Mouse (Mus musculus) olfactory bulb, adult 2 months (tissue): ENCODE data around the gene Tomm40. TPM values are rescaled to one million over a fixed set of nuclear protein-coding genes. Genes with fewer than 3 reads are reported as not detected.
"Not testable (repeated sequence)": the region's sequence is repeated elsewhere in the genome, so short reads cannot be mapped to it uniquely, and the experiment has no call there.

Experiments used
- H3K27ac ChIP-seq: fragments of 200-500 bp; 2 replicates; pipeline ENCODE4 v1.5.1; 2012; ENCODE audit warnings: low read depth, low read length; ENCODE audit not compliant: insufficient read depth
- H3K4me1 ChIP-seq: fragments of 200-500 bp; 2 replicates; pipeline ENCODE4 v1.6.1; 2012; ENCODE audit warnings: low read length; ENCODE audit not compliant: control insufficient read depth, insufficient read depth
- H3K4me3 ChIP-seq: fragments of 200-500 bp; 2 replicates; pipeline ENCODE4 v1.5.1; 2012; ENCODE audit warnings: mild to moderate bottlenecking, low read depth, low read length, moderate library complexity; ENCODE audit not compliant: insufficient read depth
- CTCF ChIP-seq: fragments of 200-500 bp; IDR thresholded peaks from 2 replicates; pipeline ENCODE4 v1.5.1; 2012; ENCODE audit warnings: low read depth, mild to moderate bottlenecking, low read length, moderate library complexity; ENCODE audit not compliant: insufficient read depth
- POLR2A ChIP-seq: fragments of 200-500 bp; IDR thresholded peaks from 2 replicates; pipeline ENCODE4 v1.6.1; 2012; ENCODE audit warnings: mild to moderate bottlenecking, low read depth, low read length, moderate library complexity; ENCODE audit not compliant: insufficient read depth
- WGBS: fragments of 180-500 bp; shearing (Covaris S2); methylation state at CpG from one replicate; pipeline ENCODE4 v1.1.7; 2018; 5-methylcytosine and 5-hydroxymethylcytosine counted together
- polyA plus RNA-seq: library from polyadenylated mRNA; stranded (reverse); fragments of >200 nt; gene quantifications from 2 replicates; pipeline ENCODE4 v1.2.4, GENCODE M21; 2012; ENCODE audit warnings: low replicate concordance; ENCODE audit not compliant: missing spikeins, insufficient read depth, insufficient read length

Gene Tomm40
- polyA plus RNA-seq, 1 experiment = not detected

DNA sequence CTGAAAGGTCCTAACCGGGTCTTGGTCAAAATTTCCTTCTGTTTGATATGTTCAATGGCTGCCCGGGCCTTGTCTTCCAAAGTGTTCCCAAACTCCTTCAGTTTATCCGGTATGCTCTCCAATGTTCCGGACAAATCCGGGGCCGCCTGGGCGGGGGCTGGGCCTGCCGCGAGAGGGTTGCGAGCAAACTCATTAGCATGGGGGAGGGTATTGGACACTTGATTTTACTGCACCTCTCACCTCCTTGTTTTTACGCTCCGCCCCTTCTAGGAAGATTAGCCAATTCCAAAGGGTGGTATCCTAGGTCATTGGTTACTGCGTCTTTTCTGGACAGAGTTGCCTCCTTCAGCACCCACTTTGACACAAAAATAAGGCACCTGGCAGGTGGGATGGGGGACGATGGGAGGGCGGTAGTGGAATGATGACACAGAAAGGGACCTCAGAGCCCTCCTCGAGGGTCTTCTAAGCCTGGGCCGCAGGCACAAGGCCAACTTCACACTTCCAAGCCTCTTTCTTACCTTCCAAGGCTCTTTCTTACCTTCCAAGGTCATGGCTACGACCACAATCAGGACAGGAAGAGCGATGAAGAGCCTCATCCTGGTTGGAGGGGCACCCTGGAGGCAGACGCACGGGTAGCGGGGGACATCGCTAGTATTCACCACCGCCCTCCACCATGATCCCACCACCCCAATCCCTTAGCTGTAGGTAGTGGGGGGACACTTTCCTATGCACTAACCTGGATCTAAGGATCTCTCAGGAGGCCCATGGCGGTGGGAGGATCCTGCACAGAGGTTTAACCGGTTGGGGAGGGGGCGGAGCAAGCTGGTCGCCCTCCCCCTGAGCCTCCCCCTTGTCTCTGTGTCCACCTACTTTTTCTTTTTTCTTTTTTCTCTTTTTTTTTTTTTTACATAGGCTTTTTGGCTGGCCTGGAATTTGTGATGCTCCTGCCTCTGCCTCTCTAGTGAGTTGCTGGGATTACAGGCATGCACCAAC is 23.1 kb downstream of the Tomm40 start, which contains the start of gene Apoc1:
TSS of gene Apoc1 (minus strand) at position 788 of the 993 bp plus-strand sequence.
- 66% methylated on average over 28 of the region's 28 CpGs for WGBS
- no peak within 1 kb of the TSS for H3K27ac ChIP-seq

GRCm38 (mm10) chr7:19691434-19691833 is 23.8 kb downstream of the Tomm40 start:
- no peak for TF ChIP-seq POLR2A
- no peak for TF ChIP-seq CTCF
- Histone ChIP-seq H3K27ac (no peak overlapping the region), H3K4me1 (peaks cover 15% of the 10 kb centered on the region), H3K4me3 (no peak overlapping the region)
- WGBS = 76% methylated on average over 6 of the region's 6 CpGs

More for the DNA sequence above, 23.1 kb downstream of the Tomm40 start, which contains the start of gene Apoc1:
- TF ChIP-seq CTCF = no peak
- TF ChIP-seq POLR2A = no peak
- Histone ChIP-seq H3K4me3 (no peak within 1 kb of the TSS), H3K4me1 (peaks cover 15% of the 10 kb centered on the region)

DNA sequence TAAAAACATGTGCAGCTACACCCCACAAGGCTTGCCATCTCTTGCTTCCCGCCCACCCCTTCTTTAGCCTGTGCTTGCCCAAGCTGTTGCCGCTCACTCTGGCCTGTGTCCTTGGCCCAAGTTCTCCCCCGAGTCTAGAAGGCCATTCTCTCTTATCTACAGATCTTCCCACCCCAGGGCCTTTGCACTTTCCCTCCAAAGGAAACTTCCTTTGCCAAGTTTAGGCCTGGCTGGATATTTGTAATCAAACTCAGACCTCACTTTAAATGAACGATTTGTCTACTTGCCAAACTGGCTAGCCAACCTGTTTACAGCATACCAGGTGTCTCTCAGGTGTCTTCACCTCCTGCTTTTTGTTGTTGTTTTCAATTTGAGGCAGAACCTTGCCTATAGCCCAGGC is 24.4 kb downstream of the Tomm40 start:
- no peak overlapping the region for H3K27ac ChIP-seq
- TF ChIP-seq CTCF (no peak), POLR2A (no peak)

DNA sequence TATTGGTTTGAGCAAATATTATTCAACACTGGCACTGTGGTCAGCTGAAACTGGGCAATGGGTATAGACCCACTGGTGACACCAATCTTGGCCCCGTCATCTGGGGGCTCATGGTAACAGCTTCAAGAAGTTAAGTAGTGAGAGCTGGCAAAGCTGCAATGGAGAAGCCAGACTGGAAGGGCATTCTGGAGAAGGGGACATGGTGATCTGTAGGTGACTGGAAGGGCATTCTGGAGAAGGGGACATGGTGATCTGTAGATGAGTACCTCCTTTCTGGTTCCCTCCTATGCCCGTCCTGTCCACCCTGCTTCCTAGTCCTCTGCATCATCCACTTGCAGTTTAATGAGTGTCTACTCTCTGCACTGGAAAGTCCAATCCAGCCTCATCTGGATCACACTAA is 26.6 kb downstream of the Tomm40 start:
- no peak for TF ChIP-seq CTCF
- TF ChIP-seq POLR2A = no peak
- H3K4me3 ChIP-seq = no peak overlapping the region
- WGBS = 88% methylated on average over 2 of the region's 2 CpGs
- peaks cover 9% of the 10 kb centered on the region for H3K4me1 ChIP-seq
- H3K27ac ChIP-seq = no peak overlapping the region

More for the DNA sequence above, 24.4 kb downstream of the Tomm40 start:
- Histone ChIP-seq H3K4me1 (peaks cover 15% of the 10 kb centered on the region), H3K4me3 (no peak overlapping the region)
- WGBS = 85% methylated on average over 4 of the region's 4 CpGs

- TF ChIP-seq CTCF = no peak
- TF ChIP-seq POLR2A = no peak
- Histone ChIP-seq H3K4me1 (peaks cover 8% of the 10 kb centered on the region), H3K4me3 (no peak overlapping the region), H3K27ac (no peak overlapping the region)
- WGBS = 87% methylated on average over 10 of the region's 10 CpGs
Measured at GRCm38 (mm10) chr7:19688101-19688500, 27.1 kb downstream of the Tomm40 start.

GRCm38 (mm10) chr7:19686927-19687583 is 28.2 kb downstream of the Tomm40 start:
- WGBS = 75% methylated on average over 8 of the region's 8 CpGs

DNA sequence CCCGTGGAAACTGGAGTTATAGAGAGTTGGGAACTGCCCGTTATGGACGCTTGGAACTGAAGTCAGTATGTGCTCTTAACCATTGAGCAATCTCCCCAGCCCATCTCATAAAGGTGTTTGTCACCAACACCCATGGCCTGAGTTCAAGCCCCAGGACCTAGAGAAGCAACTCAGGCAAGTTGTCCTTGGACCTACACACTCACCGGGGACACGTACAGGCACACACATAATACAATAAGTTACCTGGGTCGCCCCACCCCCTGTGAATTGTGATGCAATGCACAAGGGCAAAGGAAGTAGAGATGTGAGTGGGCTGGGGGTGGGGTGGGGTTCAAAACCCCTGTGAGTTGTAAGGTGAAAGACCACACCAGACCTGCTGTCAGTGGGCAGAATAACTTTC is 28.7 kb downstream of the Tomm40 start:
- no peak overlapping the region for H3K27ac ChIP-seq
- WGBS = 88% methylated on average over 6 of the region's 6 CpGs
- no peak for TF ChIP-seq POLR2A
- TF ChIP-seq CTCF = no peak
- no peak overlapping the region for H3K4me3 ChIP-seq
- no peaks in the 10 kb centered on the region for H3K4me1 ChIP-seq

More at GRCm38 (mm10) chr7:19686927-19687583, 28.2 kb downstream of the Tomm40 start:
- H3K4me1 ChIP-seq, H3K4me3 ChIP-seq, H3K27ac ChIP-seq: not testable (repeated sequence)

DNA sequence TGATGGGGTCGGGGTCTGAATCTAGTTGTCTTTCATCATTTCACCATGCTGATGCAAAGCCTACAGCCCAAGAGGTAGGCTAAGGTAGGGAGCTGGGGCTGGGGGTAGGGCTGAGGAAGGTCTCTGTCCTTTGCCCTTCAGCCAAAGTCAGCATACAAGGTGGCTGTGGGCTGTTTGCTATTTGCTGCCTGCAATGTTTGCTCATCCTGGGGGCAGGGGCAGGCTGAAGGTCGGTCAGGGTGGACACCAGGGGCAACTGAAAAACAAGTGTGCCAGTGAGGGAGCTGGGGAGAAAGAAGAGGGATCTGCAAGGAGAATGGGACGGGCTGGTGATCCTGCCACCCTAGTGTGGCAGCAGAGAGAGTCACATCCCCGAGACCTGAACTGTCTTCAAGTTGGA is 29.9 kb downstream of the Tomm40 start:
- H3K4me3 ChIP-seq = no peak overlapping the region
- no peaks in the 10 kb centered on the region for H3K4me1 ChIP-seq
- TF ChIP-seq POLR2A (no peak), CTCF (no peak)
- no peak overlapping the region for H3K27ac ChIP-seq
- WGBS = 74% methylated on average over 4 of the region's 4 CpGs

DNA sequence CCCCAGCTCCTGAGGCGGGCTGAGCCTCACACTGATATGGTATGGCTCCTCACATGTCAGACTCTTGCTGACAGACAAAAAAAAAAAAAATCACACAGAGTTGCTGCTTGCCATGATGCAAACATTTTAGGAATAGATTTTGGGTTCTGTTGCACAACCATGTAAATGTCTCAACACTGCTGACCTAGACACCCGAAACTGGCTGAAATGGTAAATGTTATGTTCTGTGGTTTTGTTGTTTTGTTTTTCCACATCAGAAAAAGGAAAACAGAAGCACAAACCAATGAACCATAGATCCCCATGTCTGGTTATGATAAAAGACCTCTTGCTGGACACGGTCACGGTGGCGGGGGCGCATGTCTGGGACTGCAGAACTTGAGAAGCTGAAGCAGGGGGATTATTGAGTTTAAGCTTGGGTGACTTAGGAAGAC is 31.5 kb downstream of the Tomm40 start:
- WGBS = 94% methylated on average over 6 of the region's 6 CpGs
- no peak for TF ChIP-seq CTCF
- TF ChIP-seq POLR2A = no peak
- Histone ChIP-seq H3K4me1 (no peaks in the 10 kb centered on the region), H3K4me3 (no peak overlapping the region), H3K27ac (no peak overlapping the region)

GRCm38 (mm10) chr7:19682979-19683378 is 32.3 kb downstream of the Tomm40 start:
- no peak overlapping the region for H3K4me3 ChIP-seq
- no peaks in the 10 kb centered on the region for H3K4me1 ChIP-seq
- 80% methylated on average over 3 of the region's 3 CpGs for WGBS
- no peak for TF ChIP-seq POLR2A
- no peak for TF ChIP-seq CTCF
- no peak overlapping the region for H3K27ac ChIP-seq
